Mouse (Mus musculus): ENCODE measurements around the gene Mpv17l.

GRCm38 (mm10) chr16:13972051-13972450 is 69.1 kb downstream of the Mpv17l start:
- TF ChIP-seq POLR2A (IDR thresholded peaks at IDR 0.05; ENCODE audit: low read depth, low read length) (no peak), CTCF (conservative IDR thresholded peaks at IDR 0.05 in 1 of 2, IDR thresholded peaks at IDR 0.05 in 1 of 2; ENCODE audit: low read depth in 2 of 2, low read length in 2 of 2) (no peak), CHD2 (IDR thresholded peaks at IDR 0.05; ENCODE audit: low read length) (no peak)

All from CH12.LX (cell line).